Mouse (Mus musculus): Measurements from ENCODE around the gene Dcn. TPM values are rescaled to one million over a fixed set of nuclear protein-coding genes. Genes with fewer than 3 reads are reported as not detected.

Dcn gene
- polyA plus RNA-seq, 1 experiment from 2014 or later, result 73.6 TPM

DNA sequence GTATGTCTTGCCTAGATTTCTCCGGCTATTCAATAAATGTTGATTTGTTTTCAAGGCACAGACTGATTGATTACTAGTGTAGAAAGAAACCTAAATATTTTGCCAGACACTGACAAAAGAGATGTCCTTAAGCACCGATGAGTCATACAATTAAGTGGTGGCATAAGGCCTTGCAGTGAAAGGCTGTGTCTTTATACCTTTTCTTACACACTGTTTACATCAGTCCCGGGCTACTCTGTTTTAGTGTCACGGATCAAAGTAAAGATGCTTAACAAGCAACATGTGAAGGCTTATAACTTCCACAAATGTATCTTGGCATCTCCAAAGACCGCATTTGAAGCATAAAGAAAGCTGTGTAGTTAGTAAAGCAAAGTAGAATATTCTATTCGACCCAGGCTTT, 3.9 kb upstream of the Dcn start:
- 71% methylated on average over 6 of the region's 6 CpGs for WGBS
- no peak for ATAC-seq
- no peak overlapping the region for H3K9ac ChIP-seq (ENCODE audit: low read depth, low read length)
- H3K27me3 ChIP-seq (replicated peaks; ENCODE audit: control insufficient read depth, insufficient read depth, low read length), result no peaks in the 10 kb centered on the region
- no peak overlapping the region for H3K4me3 ChIP-seq (ENCODE audit: low read length)
- no peak overlapping the region for H3K4me2 ChIP-seq (ENCODE audit: low read length)
- peaks cover 5% of the 10 kb centered on the region; the same call in 1 of the 2 replicates for H3K4me1 ChIP-seq (ENCODE audit: control insufficient read depth, insufficient read depth, low read depth, low read length)
- H3K36me3 ChIP-seq (ENCODE audit: control insufficient read depth, insufficient read depth, low read length), result no peaks in the 10 kb centered on the region
- H3K27ac ChIP-seq (ENCODE audit: low read depth, low read length), result no peak overlapping the region
- H3K9me3 ChIP-seq (ENCODE audit: control insufficient read depth, low read length), result no peaks in the 10 kb centered on the region

- WGBS, result 50% methylated on average over 3 of the region's 3 CpGs
- Histone ChIP-seq H3K27me3 (replicated peaks; ENCODE audit: control insufficient read depth, insufficient read depth, low read length) (no peaks in the 10 kb centered on the region), H3K27ac (ENCODE audit: low read depth, low read length) (no peak overlapping the region), H3K9me3 (ENCODE audit: control insufficient read depth, low read length) (no peaks in the 10 kb centered on the region), H3K36me3 (ENCODE audit: control insufficient read depth, insufficient read depth, low read length) (no peaks in the 10 kb centered on the region), H3K4me1 (ENCODE audit: control insufficient read depth, insufficient read depth, low read depth, low read length) (peaks cover 5% of the 10 kb centered on the region; the same call in 1 of the 2 replicates), H3K4me2 (ENCODE audit: low read length) (no peak overlapping the region), H3K4me3 (ENCODE audit: low read length) (no peak overlapping the region), H3K9ac (ENCODE audit: low read depth, low read length) (no peak overlapping the region)
- no peak for ATAC-seq
Measured at GRCm38 (mm10) chr10:97478259-97478658, 1.1 kb upstream of the Dcn start.

GRCm38 (mm10) chr10:97482150-97482549, 2.7 kb downstream of the Dcn start:
- no peak for ATAC-seq
- H3K9me3 ChIP-seq (ENCODE audit: control insufficient read depth, low read length), result no peaks in the 10 kb centered on the region
- peaks cover 5% of the 10 kb centered on the region; the same call in 1 of the 2 replicates for H3K4me1 ChIP-seq (ENCODE audit: control insufficient read depth, insufficient read depth, low read depth, low read length)
- H3K27me3 ChIP-seq (replicated peaks; ENCODE audit: control insufficient read depth, insufficient read depth, low read length), result no peaks in the 10 kb centered on the region
- no peak overlapping the region for H3K9ac ChIP-seq (ENCODE audit: low read depth, low read length)
- no peak overlapping the region for H3K4me2 ChIP-seq (ENCODE audit: low read length)
- H3K27ac ChIP-seq (ENCODE audit: low read depth, low read length), result no peak overlapping the region
- no peak overlapping the region for H3K4me3 ChIP-seq (ENCODE audit: low read length)
- no peaks in the 10 kb centered on the region for H3K36me3 ChIP-seq (ENCODE audit: control insufficient read depth, insufficient read depth, low read length)
- 94% methylated on average over 5 of the region's 5 CpGs for WGBS

- Histone ChIP-seq H3K9ac (ENCODE audit: low read depth, low read length) (no peak overlapping the region), H3K4me1 (ENCODE audit: control insufficient read depth, insufficient read depth, low read depth, low read length) (peaks cover 5% of the 10 kb centered on the region; the same call in 1 of the 2 replicates), H3K4me2 (ENCODE audit: low read length) (no peak overlapping the region), H3K36me3 (ENCODE audit: control insufficient read depth, insufficient read depth, low read length) (no peaks in the 10 kb centered on the region), H3K27ac (ENCODE audit: low read depth, low read length) (no peak overlapping the region), H3K9me3 (ENCODE audit: control insufficient read depth, low read length) (no peaks in the 10 kb centered on the region), H3K4me3 (ENCODE audit: low read length) (no peak overlapping the region), H3K27me3 (replicated peaks; ENCODE audit: control insufficient read depth, insufficient read depth, low read length) (no peaks in the 10 kb centered on the region)
- ATAC-seq, result no peak
- 81% methylated on average over 2 of the region's 2 CpGs for WGBS
Measured at GRCm38 (mm10) chr10:97484049-97484448, 4.6 kb downstream of the Dcn start.

- Histone ChIP-seq H3K27ac (ENCODE audit: low read depth, low read length) (no peak overlapping the region), H3K9me3 (ENCODE audit: control insufficient read depth, low read length) (no peaks in the 10 kb centered on the region), H3K4me1 (ENCODE audit: control insufficient read depth, insufficient read depth, low read depth, low read length) (no peaks in the 10 kb centered on the region), H3K4me3 (ENCODE audit: low read length) (no peak overlapping the region), H3K27me3 (replicated peaks; ENCODE audit: control insufficient read depth, insufficient read depth, low read length) (no peaks in the 10 kb centered on the region), H3K9ac (ENCODE audit: low read depth, low read length) (no peak overlapping the region), H3K4me2 (ENCODE audit: low read length) (no peak overlapping the region), H3K36me3 (ENCODE audit: control insufficient read depth, insufficient read depth, low read length) (no peaks in the 10 kb centered on the region)
- WGBS, result 80% methylated on average over 2 of the region's 2 CpGs
- no peak for ATAC-seq
Measured at GRCm38 (mm10) chr10:97485151-97485550, 5.7 kb downstream of the Dcn start.

- no peak overlapping the region for H3K27ac ChIP-seq (ENCODE audit: low read depth, low read length)
- no peak overlapping the region for H3K4me3 ChIP-seq (ENCODE audit: low read length)
- no peak for ATAC-seq
- no peaks in the 10 kb centered on the region for H3K9me3 ChIP-seq (ENCODE audit: control insufficient read depth, low read length)
- no peaks in the 10 kb centered on the region for H3K27me3 ChIP-seq (replicated peaks; ENCODE audit: control insufficient read depth, insufficient read depth, low read length)
- H3K36me3 ChIP-seq (ENCODE audit: control insufficient read depth, insufficient read depth, low read length), result no peaks in the 10 kb centered on the region
- no peak overlapping the region for H3K9ac ChIP-seq (ENCODE audit: low read depth, low read length)
- H3K4me1 ChIP-seq (ENCODE audit: control insufficient read depth, insufficient read depth, low read depth, low read length), result no peaks in the 10 kb centered on the region
- H3K4me2 ChIP-seq (ENCODE audit: low read length), result no peak overlapping the region
Measured at GRCm38 (mm10) chr10:97486085-97486484, 6.7 kb downstream of the Dcn start.

- Histone ChIP-seq H3K9me3 (ENCODE audit: control insufficient read depth, low read length) (no peaks in the 10 kb centered on the region), H3K4me1 (ENCODE audit: control insufficient read depth, insufficient read depth, low read depth, low read length) (no peaks in the 10 kb centered on the region), H3K27ac (ENCODE audit: low read depth, low read length) (no peak overlapping the region), H3K27me3 (replicated peaks; ENCODE audit: control insufficient read depth, insufficient read depth, low read length) (no peaks in the 10 kb centered on the region), H3K9ac (ENCODE audit: low read depth, low read length) (no peak overlapping the region), H3K36me3 (ENCODE audit: control insufficient read depth, insufficient read depth, low read length) (no peaks in the 10 kb centered on the region), H3K4me2 (ENCODE audit: low read length) (no peak overlapping the region), H3K4me3 (ENCODE audit: low read length) (no peak overlapping the region)
- 95% methylated on average over 6 of the region's 6 CpGs for WGBS
- no peak for ATAC-seq
Measured at GRCm38 (mm10) chr10:97487269-97487989, 8.0 kb downstream of the Dcn start.

DNA sequence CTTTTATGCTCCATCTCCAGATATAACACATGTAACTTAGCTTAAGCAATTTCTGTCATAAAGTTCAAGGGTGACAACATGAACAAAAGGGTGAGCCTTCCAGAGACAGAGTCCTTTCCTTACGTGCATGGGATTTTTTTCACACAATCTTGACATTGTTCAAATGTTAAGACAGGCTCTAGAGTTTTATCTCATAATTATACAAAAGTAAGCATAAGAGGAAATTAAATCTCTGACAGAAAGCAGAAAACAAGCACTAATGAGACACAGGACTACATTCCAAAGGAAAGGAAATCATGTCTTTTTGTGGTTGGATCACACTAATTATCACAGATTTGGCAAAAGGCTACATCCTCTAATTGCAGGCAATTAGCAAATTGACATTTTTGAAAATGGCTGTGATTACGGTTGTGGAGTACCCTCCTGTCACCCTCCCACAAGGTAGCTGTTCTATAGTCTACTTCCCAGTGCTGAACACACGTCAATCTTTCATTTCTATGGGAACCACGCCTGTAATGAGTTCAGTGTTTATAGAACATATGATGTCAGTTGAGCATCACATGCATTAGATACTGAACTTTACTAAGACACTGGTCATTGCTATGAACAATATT, 13.1 kb downstream of the Dcn start:
- no peaks in the 10 kb centered on the region for H3K27me3 ChIP-seq (replicated peaks; ENCODE audit: control insufficient read depth, insufficient read depth, low read length)
- H3K4me1 ChIP-seq (ENCODE audit: control insufficient read depth, insufficient read depth, low read depth, low read length), result no peaks in the 10 kb centered on the region
- ATAC-seq, result no peak
- 77% methylated on average over 4 of the region's 4 CpGs for WGBS
- no peak overlapping the region for H3K27ac ChIP-seq (ENCODE audit: low read depth, low read length)
- H3K9me3 ChIP-seq (ENCODE audit: control insufficient read depth, low read length), result no peaks in the 10 kb centered on the region
- H3K4me3 ChIP-seq (ENCODE audit: low read length), result no peak overlapping the region
- no peak overlapping the region for H3K9ac ChIP-seq (ENCODE audit: low read depth, low read length)
- H3K36me3 ChIP-seq (ENCODE audit: control insufficient read depth, insufficient read depth, low read length), result no peaks in the 10 kb centered on the region
- H3K4me2 ChIP-seq (ENCODE audit: low read length), result no peak overlapping the region

DNA sequence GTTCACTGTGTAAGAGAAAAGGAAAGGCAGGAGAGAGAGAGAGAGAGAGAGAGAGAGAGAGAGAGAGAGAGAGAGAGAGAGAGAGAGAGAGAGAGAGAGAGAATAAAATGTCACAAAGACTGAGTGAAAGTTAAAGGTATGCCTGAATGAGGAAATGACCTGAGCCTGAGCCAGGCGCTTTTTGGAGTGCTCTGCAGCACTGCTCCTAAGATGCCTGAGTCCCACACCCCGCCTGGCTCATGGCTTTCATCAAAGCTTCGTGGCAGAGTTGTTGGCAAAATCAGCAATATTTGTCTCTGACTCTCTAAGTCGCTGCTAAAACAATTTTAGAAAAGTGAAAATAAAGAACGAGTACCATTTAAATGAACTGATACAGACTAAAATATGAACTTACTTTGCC, 18.2 kb downstream of the Dcn start:
- Histone ChIP-seq H3K36me3 (ENCODE audit: control insufficient read depth, insufficient read depth, low read length) (no peaks in the 10 kb centered on the region), H3K9me3 (ENCODE audit: control insufficient read depth, low read length) (no peaks in the 10 kb centered on the region), H3K9ac (ENCODE audit: low read depth, low read length) (no peak overlapping the region), H3K4me2 (ENCODE audit: low read length) (no peak overlapping the region), H3K4me3 (ENCODE audit: low read length) (no peak overlapping the region), H3K27ac (ENCODE audit: low read depth, low read length) (no peak overlapping the region), H3K4me1 (ENCODE audit: control insufficient read depth, insufficient read depth, low read depth, low read length) (no peaks in the 10 kb centered on the region), H3K27me3 (replicated peaks; ENCODE audit: control insufficient read depth, insufficient read depth, low read length) (no peaks in the 10 kb centered on the region)
- WGBS, result 73% methylated on average over 5 of the region's 5 CpGs
- ATAC-seq, result no peak

All from hindbrain, embryonic 16.5 days (tissue).